Mouse (Mus musculus): ENCODE results near the gene Tmtc1.
A peak's percentile ranks its signal among the peaks of the same experiment; 100 is the strongest.

Tmtc1 gene

GRCm38 (mm10) chr6:148318736-148319135 lies 125.5 kb downstream of the Tmtc1 start:
- no peak for DNase-seq (ENCODE audit: inconsistent age in 2 of 2, low spot score in 1 of 2)

DNA sequence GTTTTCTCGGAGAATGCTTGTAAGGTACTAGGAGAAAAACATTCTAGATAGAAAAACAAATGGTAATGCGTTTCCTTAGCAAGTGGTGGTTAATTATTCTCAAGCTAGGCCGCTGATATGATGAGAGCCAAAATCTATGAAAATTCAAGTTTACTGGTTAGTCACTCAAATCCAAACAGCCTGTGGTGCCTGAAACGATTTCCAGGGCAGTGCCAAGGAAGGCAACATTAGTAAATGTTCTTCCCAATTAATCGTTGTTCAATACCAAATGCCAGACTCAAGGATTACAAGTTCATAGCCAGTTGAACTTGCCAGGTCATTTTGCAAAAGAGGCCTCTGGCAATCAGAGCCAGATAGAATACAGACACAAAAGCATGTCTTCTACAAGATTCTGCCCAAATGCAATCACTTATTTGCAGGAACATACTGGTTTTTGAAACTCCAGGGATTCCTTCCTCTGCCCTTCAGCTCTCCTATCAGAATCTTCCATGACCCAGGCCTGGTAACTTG lies 128.6 kb downstream of the Tmtc1 start:
- peak in 1 of 2 experiments; percentile 72 for DNase-seq (ENCODE audit: inconsistent age in 2 of 2, low spot score in 1 of 2)

- no peak for DNase-seq (ENCODE audit: inconsistent age in 2 of 2, low spot score in 1 of 2)
Measured at GRCm38 (mm10) chr6:148315106-148315505, 129.1 kb downstream of the Tmtc1 start.

GRCm38 (mm10) chr6:148310981-148311380 lies 133.2 kb downstream of the Tmtc1 start:
- DNase-seq (ENCODE audit: inconsistent age in 2 of 2, low spot score in 1 of 2) = no peak

GRCm38 (mm10) chr6:148305821-148306220 lies 138.4 kb downstream of the Tmtc1 start:
- DNase-seq (ENCODE audit: inconsistent age in 2 of 2, low spot score in 1 of 2) = peak; percentile 17 to 68

DNA sequence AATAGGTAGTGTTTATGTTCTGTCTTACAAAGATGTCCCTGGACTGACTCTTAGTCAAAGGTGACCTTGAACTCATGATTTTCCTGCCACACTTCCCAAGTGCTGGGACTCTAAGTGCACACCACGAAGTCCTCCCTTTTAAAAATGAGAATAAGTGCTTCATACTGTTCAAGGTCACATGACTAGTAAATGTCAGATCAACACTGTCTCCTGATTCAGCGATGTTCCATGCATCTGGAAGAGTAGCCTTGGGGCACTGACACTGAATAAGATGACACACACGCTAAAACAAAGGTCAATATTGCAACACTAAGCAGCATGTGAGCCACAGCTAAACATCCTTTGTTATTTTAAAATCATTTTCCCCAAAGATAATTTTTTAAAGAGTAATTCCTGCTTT lies 139.0 kb downstream of the Tmtc1 start:
- DNase-seq (ENCODE audit: inconsistent age in 2 of 2, low spot score in 1 of 2) = peak; percentile 68 to 89

DNA sequence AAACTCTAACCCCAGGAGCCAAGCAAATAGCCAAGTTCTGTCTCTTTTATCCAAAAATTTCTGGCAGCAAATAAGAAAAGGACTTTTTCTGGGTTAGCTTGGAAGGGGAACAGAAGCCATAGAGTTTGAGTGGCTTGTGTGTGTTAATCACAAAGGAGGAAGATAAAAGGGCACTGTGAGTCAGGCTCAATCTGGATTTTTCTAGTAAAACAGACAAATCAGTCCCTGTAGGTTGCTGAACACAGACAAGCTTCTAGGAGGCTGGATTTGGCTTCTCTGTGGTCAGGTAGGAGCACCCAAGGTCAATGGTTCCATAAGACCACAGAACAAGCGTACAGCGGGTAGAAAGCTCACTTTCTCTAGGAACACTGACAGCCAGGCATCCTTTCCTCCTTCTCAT lies 141.9 kb downstream of the Tmtc1 start:
- DNase-seq (ENCODE audit: inconsistent age in 2 of 2, low spot score in 1 of 2) = peak in 1 of 2 experiments; percentile 75

DNA sequence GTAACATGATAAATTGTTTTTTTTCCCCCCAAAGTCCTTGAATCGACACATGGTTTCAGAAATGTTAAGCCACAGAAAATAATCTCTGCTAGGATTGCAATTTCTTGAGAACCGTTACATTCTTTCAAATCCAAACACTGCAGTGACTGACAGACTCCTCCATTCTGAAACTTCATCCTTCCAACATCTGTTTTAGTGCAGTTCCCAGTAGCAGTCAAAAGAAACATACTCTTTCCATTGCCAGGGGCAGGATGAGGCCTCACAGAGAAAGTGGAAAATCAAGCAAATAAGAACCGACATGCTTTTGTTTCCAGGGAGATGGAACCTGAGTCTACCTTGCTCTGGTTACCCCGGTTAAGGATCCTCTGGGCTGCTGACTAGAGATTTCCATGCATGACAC lies 147.1 kb downstream of the Tmtc1 start:
- no peak for DNase-seq (ENCODE audit: inconsistent age in 2 of 2, low spot score in 1 of 2)

- peak in 1 of 2 experiments; percentile 59 for DNase-seq (ENCODE audit: inconsistent age in 2 of 2, low spot score in 1 of 2)
Measured at GRCm38 (mm10) chr6:148296418-148296817, 147.8 kb downstream of the Tmtc1 start.

DNA sequence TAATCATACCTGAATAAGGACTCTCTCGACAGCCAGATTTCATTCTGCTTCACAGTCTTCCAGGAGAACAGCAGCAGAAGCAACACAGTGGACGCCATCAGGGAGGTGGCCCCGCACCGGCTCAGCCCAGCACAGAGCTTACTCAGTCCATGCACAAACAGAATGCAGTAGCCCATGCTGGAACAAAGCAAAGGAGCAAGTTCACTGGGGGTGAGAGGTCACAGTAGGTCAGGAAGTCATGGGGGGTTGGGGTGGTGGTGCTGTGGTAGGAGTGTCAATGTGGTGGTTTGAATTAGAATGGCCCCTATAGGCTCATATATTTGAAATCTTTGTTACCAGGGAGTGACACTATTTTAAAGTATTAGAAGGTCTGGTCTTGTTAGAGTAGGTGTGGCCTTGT lies 149.7 kb downstream of the Tmtc1 start:
- DNase-seq (ENCODE audit: inconsistent age in 2 of 2, low spot score in 1 of 2) = no peak

DNA sequence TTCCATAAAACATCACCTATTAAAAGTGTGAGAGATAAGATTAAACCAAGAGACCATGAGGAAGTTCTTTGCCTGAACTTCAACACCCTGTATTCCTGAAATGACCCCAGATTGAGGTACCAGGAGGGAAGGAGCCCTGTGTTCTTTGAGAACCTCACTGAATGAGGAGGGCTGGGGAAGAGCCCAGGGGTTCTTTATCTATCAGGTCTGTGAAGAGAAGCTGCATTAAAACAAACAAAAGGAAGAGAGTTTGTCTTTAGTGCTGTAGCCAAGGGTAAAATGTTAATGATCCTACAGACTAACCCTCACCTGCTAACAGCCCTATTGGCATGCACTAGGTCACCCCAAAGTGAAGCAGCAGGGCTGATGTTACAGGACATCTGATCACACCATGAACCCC lies 153.3 kb downstream of the Tmtc1 start:
- no peak for DNase-seq (ENCODE audit: inconsistent age in 2 of 2, low spot score in 1 of 2)

DNA sequence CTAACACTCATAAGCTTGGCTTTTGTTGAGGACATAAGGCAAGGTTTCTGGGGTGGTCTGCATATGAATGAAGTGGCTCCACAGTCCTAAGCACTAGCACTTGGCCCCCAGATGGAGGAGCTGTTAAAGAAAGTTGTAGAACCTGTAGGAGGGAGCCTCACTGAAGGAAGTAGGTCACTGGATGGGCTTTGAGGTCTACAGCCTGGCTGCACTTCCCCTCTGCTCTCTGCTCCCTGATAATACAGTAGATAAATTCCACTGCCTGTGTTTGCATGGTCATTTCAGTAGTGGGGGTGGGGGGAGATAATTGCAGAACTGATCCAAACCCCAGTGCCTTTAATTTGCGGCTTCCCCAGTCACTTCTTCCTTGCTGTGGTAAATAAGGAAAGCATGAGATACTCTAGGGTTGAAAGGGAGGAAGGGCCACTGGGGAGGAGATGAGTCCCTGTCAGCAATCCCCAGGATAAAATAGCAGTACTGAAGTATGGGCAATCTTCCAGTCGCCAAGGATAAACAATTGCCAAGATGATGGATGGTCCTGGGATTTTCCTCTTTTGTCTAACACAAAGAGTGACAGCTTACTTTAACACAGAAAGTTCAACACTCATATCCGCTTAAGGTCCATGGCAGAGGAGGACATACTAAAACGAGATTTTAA lies 160.8 kb downstream of the Tmtc1 start:
- DNase-seq (ENCODE audit: inconsistent age in 2 of 2, low spot score in 1 of 2) = peak in 1 of 2 experiments; percentile 83

DNA sequence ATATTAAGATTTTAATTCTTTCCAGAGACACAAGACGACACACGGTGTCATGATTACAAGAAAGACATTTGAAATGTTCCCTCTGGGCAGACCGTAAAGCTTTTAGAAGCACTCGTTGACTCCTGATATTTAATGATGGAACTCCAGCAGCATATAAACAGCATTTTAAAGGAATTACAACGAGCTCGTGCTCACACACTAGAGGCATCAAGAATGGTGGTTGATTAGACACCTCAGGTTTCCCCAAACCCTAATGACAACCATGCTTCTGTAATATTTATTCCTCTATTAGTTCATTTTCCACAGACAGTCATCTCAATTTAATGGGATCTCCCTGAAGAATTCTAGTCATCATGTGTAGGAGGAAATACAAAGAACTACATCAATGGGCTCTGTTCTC lies 164.9 kb downstream of the Tmtc1 start:
- DNase-seq (ENCODE audit: inconsistent age in 2 of 2, low spot score in 1 of 2) = no peak

DNA sequence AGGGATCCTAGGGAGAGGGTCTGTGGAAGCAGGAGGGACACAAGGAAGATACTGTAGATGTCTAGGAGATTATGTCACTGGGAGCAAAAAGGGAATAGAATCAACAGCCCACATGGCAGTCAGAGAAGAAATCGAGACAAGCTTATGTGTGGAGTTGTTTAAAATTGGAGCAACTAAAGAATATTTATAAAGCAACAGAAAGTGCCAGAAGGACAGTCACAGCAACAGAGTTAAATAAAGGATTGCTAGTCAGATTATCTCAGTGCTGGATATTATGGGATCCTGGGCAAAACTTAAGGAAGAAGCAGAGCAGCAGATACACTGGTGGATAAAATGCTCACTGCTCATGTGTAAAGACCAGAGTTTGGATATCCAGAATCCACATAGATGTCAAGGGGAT lies 167.8 kb downstream of the Tmtc1 start:
- no peak for DNase-seq (ENCODE audit: inconsistent age in 2 of 2, low spot score in 1 of 2)

DNA sequence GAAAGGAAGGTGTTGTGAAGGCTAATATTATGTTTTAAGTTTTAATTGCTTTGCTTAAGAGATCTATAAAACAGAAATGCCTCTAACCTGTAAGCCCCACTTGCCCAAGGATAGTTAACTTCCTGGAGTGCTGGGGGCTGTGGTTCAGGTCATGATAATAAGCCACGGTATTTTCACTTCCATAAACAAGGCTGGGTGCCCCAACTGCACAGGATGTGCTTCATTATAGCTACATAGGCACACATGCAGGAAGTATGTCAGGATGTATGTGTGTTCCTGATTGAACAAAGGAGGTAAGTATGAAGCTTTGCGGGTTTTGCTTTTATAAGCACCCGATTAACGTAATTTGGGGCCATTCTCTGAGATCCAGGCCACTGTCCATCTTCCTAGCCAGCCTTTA lies 169.1 kb downstream of the Tmtc1 start:
- DNase-seq (ENCODE audit: inconsistent age in 2 of 2, low spot score in 1 of 2) = no peak

DNA sequence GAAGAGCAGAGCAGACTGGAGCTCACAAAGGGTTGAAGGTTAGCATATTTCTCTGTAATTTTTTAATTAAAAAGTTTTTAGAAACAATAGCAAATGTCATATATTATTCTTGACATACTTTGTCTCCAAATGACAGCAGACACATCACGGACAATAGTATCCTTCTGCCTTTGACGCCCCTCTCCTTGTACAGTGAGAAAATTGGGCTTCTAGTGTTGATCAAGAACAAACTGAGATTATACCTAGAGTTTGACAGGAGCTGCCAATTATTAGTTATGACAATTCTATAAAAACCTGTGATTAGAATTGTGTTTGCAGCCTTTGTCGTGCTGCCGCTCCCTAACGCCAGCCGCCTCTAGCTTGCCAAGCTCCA lies 183.5 kb downstream of the Tmtc1 start:
- no peak for DNase-seq (ENCODE audit: inconsistent age in 2 of 2, low spot score in 1 of 2)

DNA sequence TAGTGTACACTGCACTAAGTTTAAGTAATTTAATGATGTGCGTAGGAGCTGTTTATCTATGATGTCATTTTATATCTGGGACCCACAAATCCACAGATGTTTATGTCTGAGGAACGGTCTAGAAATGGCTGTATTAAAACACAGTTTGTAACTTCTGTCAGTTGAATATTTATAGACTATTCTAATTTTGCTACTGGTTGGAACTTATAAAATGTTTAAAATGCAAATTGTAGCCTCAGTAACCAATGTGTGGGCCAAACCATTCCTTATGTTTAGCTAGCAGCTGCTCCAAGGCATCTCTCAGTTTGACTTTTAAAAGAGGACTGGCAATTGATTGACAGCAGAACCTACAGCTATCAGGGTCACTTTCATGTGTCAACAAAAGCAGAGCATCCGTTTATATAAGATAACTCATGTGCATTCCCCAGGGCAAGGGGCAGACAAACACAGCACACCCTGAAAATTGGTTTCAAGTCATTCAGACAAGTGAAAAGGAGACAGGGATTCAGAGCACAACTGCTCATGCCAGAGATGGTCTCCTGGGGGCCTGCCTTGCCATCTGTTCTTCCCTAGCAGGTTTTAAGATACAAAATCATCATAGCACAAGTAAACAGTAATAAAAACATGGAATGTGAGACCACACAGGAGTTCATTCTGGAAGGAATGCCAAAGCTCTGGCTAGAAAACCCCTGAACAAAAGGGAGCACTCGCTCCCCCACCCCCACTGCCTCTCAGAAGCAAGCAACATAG lies 184.0 kb downstream of the Tmtc1 start:
- DNase-seq (ENCODE audit: inconsistent age in 2 of 2, low spot score in 1 of 2) = no peak

- DNase-seq (ENCODE audit: inconsistent age in 2 of 2, low spot score in 1 of 2) = no peak
Measured at GRCm38 (mm10) chr6:148259074-148259473, 185.1 kb downstream of the Tmtc1 start.

DNA sequence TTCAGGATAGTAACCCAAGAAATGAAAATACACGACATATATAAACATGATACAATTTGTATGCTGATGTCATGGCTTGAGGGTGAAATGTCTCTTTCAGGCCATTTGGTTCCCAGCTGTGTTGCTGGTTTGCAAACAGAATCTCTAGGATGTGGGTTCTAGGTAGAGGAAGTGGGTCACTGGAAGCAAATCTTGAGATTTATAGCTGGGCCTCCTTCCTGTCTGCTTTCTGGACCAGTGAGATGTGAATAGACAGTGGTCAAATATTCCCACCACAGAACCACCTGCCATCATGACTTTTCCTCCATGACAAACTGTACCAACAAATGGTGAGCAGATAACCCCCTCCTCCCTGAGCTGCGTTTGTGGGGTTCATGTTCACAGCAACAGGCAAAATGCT lies 186.4 kb downstream of the Tmtc1 start:
- no peak for DNase-seq (ENCODE audit: inconsistent age in 2 of 2, low spot score in 1 of 2)

DNA sequence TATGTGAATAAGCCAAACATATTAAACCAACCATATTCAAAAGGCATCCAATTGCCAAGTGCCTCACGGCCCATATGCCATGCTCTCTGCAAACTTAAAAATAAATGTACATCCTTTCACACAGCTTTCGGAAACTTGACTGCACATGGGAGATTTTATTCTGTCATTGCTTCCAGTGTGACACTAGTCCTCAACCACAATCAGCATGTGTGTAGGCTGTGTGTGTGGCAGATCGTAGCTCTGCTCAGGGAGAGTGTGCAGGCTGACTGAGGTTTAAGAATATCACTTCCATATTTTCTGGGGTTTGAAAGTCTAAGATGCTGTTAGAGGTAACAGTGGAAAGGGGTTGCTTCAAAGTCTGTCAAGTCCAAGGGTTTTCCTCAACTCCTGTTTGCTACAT lies 188.1 kb downstream of the Tmtc1 start:
- no peak for DNase-seq (ENCODE audit: inconsistent age in 2 of 2, low spot score in 1 of 2)

- peak in 1 of 2 experiments; percentile 51 for DNase-seq (ENCODE audit: inconsistent age in 2 of 2, low spot score in 1 of 2)
Measured at GRCm38 (mm10) chr6:148255395-148256053, 188.7 kb downstream of the Tmtc1 start.

GRCm38 (mm10) chr6:148249221-148249620 lies 195.0 kb downstream of the Tmtc1 start:
- no peak for DNase-seq (ENCODE audit: inconsistent age in 2 of 2, low spot score in 1 of 2)
